Mouse (Mus musculus) liver, embryonic 14.5 days (tissue): Measurements from ENCODE around the gene Ascc3. TPM values are rescaled to one million over a fixed set of nuclear protein-coding genes. Genes with fewer than 3 reads are reported as not detected.

ENCODE experiments used
- ATAC-seq: fragments of 200-750 bp; cut with Nextera tagmentation; 2 replicates; pipeline ENCODE4 v1.8.0; 2017; ENCODE audit warnings: moderate number of reproducible peaks, mild to moderate bottlenecking, moderate library complexity; ENCODE audit not compliant: insufficient read depth
- DNase-seq, 3 experiments: peaks; one replicate each; pipeline ENCODE4 v3.0.0-alpha.2; 2012 to 2013; ENCODE audit warnings: low read depth in 3 of 3, low spot score in 3 of 3
- H3K27ac ChIP-seq: fragments of 300-500 bp; sonication (generic); 2 replicates; pipeline ENCODE4 v1.5.1; 2014; ENCODE audit warnings: moderate library complexity, mild to moderate bottlenecking, control low read depth, inconsistent platforms
- H3K27me3 ChIP-seq: fragments of 300-500 bp; sonication (generic); 2 replicates; pipeline ENCODE4 v1.6.1; 2014; ENCODE audit warnings: mild to moderate bottlenecking, low read length, moderate library complexity; ENCODE audit not compliant: control insufficient read depth, insufficient read depth
- H3K36me3 ChIP-seq: fragments of 300-500 bp; sonication (generic); replicated peaks from 2 replicates; pipeline ENCODE4 v1.6.1; 2014; ENCODE audit warnings: low read depth; ENCODE audit not compliant: control insufficient read depth, insufficient read depth
- H3K4me1 ChIP-seq, 2 experiments: fragments of 200-500 bp in 1 of 2; fragments of 300-500 bp in 1 of 2; sonication (generic) in 1 of 2; replicated peaks; 2 replicates each; pipeline ENCODE4 v1.6.1; 2012 to 2014; ENCODE audit warnings: antibody characterized with exemption in 1 of 2, inconsistent platforms in 1 of 2, low read length in 1 of 2; ENCODE audit not compliant: control insufficient read depth in 2 of 2, insufficient read depth in 2 of 2
- H3K4me2 ChIP-seq: fragments of 300-500 bp; sonication (generic); 2 replicates; pipeline ENCODE4 v1.6.1; 2014; ENCODE audit warnings: low read depth, mild to moderate bottlenecking, control low read depth, moderate library complexity
- H3K4me3 ChIP-seq, 2 experiments: fragments of 200-500 bp in 1 of 2; fragments of 300-500 bp in 1 of 2; sonication (generic) in 1 of 2; 2 replicates each; pipeline ENCODE4 v1.5.1; 2012 to 2014; ENCODE audit warnings: low read depth in 2 of 2, low read length in 2 of 2, mild to moderate bottlenecking in 2 of 2, control low read depth in 1 of 2, inconsistent platforms in 1 of 2, moderate library complexity in 1 of 2; ENCODE audit not compliant: insufficient read depth in 1 of 2
- H3K9ac ChIP-seq: fragments of 300-500 bp; sonication (generic); replicated peaks from 2 replicates; pipeline ENCODE4 v1.6.1; 2014; ENCODE audit warnings: mild to moderate bottlenecking, control low read depth, moderate library complexity
- H3K9me3 ChIP-seq: fragments of 300-500 bp; sonication (generic); 2 replicates; pipeline ENCODE4 v1.6.1; 2016; ENCODE audit warnings: low read length, mixed read lengths; ENCODE audit not compliant: control insufficient read depth
- CTCF ChIP-seq: IDR thresholded peaks from 2 replicates; pipeline ENCODE4 v1.5.1; 2016; ENCODE audit warnings: antibody characterized with exemption, low read depth, control low read depth
- EP300 ChIP-seq: IDR thresholded peaks from 2 replicates; pipeline ENCODE4 v1.6.1; 2016; ENCODE audit warnings: antibody characterized with exemption, low read depth
- WGBS: fragments of 180-500 bp; shearing (Covaris S2); extraction: QIAGEN DNeasy Blood & Tissue Kit; methylation state at CpG from one replicate; pipeline ENCODE4 v1.1.7; 2014; ENCODE audit not compliant: insufficient replicate concordance; 5-methylcytosine and 5-hydroxymethylcytosine counted together
- polyA plus RNA-seq, 2 experiments: library from polyadenylated mRNA; depleted of rRNA in 1 of 2; stranded (reverse) in 1 of 2; unstranded in 1 of 2; fragments of >200 nt; fragmentation: Nextera tagmentation in 1 of 2; extraction: Ambion mirVana in 1 of 2; gene quantifications; 2 replicates each; pipeline versions ENCODE4 v1.2.1 to v1.2.3; 2012 to 2014

Gene Ascc3
- polyA plus RNA-seq, 2 experiments = 12.2 to 13.7 TPM

GRCm38 (mm10) chr10:50899846-50900745 is 307.6 kb downstream of the Ascc3 start:
- H3K27me3 ChIP-seq = peaks cover 95% of the 10 kb centered on the region

More at GRCm38 (mm10) chr10:50899846-50900745, 307.6 kb downstream of the Ascc3 start:
- Histone ChIP-seq H3K4me2 (no peak overlapping the region), H3K27ac (no peak overlapping the region), H3K4me3 (no peak overlapping the region), H3K9me3 (no peaks in the 10 kb centered on the region), H3K36me3 (no peaks in the 10 kb centered on the region), H3K9ac (no peak overlapping the region), H3K4me1 (no peaks in the 10 kb centered on the region)
- no peak for TF ChIP-seq EP300
- TF ChIP-seq CTCF = no peak
- ATAC-seq (no peak), DNase-seq (no peak)
- 3% methylated on average over 21 of the region's 21 CpGs for WGBS
